Mouse (Mus musculus): ENCODE data around the gene Cox6a2. TPM values are rescaled to one million over a fixed set of nuclear protein-coding genes. Genes with fewer than 3 reads are reported as not detected.
"Not testable (repeated sequence)": the region's sequence is repeated elsewhere in the genome, so short reads cannot be mapped to it uniquely, and the experiment has no call there.

Gene Cox6a2
- total RNA-seq, 4 experiments from 2014 or later: 4.5 to 14.1 (median 9.5) TPM

- DNase-seq (ENCODE audit: low spot score in 2 of 2): no peak
Measured at GRCm38 (mm10) chr7:128235481-128235880, 29.3 kb upstream of the Cox6a2 start.

GRCm38 (mm10) chr7:128234796-128235195 lies 28.6 kb upstream of the Cox6a2 start:
- no peak for DNase-seq (ENCODE audit: low spot score in 2 of 2)

- DNase-seq (ENCODE audit: low spot score in 2 of 2): no peak
Measured at GRCm38 (mm10) chr7:128231741-128232140, 25.6 kb upstream of the Cox6a2 start.

DNA sequence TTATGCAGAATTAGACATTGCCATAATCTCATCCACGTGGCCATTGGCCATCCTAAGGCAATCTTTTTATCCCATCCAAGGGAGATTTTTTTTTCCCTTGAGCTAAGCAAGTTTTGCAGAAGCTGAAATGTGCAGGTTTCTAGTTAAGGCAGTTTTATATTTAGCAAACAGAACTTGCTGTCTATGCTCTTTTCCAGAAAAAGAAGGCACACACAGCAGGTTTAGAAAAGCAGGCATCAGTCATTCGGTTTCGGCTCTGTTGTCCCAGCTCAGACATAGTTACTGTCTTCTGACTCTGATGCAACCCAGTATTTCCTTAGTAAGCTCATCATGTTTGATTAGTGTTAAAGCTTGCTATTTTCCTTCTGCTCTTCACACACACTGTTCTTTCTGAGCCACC lies 14.7 kb upstream of the Cox6a2 start:
- no peak for DNase-seq (ENCODE audit: low spot score in 2 of 2)

- DNase-seq (ENCODE audit: low spot score in 2 of 2): no peak
Measured at GRCm38 (mm10) chr7:128219952-128220351, 13.8 kb upstream of the Cox6a2 start.

DNA sequence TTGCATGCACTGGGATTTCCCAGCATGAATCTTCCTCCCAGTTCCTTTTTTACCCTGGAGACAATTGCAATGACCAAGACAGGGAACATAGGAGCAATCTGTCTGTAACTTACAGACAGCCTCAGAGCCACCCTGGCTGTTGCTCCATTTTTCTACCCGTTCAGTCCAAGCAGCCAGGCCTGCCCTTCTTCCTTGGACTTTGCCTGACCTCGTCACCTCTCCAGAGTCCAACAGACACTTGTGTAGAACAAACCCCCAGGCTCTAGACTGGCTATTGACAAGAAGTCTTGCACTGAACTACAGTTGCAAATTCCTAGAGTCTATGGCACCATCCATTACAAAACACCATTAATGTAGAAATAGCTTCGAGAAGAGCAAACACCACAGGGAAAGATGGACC lies 3.6 kb upstream of the Cox6a2 start:
- no peak for DNase-seq (ENCODE audit: low spot score in 2 of 2)

- DNase-seq (ENCODE audit: low spot score in 2 of 2): no peak
Measured at GRCm38 (mm10) chr7:128208187-128208586, 2.0 kb upstream of the Cox6a2 start.

DNA sequence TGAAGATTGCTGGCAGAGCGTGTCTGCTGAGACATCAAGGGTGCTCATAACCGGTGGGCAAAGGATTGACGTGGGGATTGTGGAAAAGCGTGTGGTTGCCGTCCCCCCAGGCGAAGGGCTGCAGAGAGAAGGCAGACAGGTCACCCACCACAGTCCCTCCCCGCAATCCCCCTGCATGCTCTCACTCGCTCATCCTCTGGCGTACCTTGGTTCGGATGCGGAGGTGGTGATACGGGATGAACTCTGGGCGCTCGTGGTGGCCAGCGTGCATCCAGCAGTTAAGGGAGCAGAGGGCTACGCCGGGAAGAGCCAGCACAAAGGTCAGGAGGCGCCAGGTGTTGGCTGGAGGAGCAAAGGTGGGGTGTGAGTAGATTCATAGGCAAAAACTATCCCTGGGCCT lies 492 bp downstream of the Cox6a2 start:
- DNase-seq (ENCODE audit: low spot score in 2 of 2): no peak

- no peak for DNase-seq (ENCODE audit: low spot score in 2 of 2)
Measured at GRCm38 (mm10) chr7:128204179-128204578, 2.0 kb downstream of the Cox6a2 start.

GRCm38 (mm10) chr7:128203071-128203470 lies 3.1 kb downstream of the Cox6a2 start:
- DNase-seq (ENCODE audit: low spot score in 2 of 2): no peak

DNA sequence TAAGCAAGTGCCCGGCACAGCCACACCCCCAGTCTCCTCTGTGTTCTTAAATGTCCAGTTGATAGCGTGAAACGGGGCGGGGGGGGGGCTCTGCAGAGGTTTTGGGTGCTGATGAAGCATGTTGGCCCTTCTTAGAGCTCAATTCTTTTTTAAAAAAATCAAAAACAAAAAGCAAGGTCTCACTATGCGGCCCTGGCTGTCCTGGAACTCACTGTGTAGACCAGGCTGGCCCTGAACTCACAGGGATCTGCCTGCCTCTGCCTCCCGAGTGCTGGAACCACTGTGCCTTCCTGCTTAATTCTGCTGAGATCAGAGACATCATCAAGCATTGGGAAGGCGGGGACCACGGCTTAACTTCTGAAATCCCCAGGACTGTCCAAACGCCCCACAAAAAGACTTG lies 4.6 kb downstream of the Cox6a2 start:
- DNase-seq (ENCODE audit: low spot score in 2 of 2): no peak

GRCm38 (mm10) chr7:128181691-128182090 lies 24.5 kb downstream of the Cox6a2 start:
- DNase-seq (ENCODE audit: low spot score in 2 of 2): no peak

- DNase-seq (ENCODE audit: low spot score in 2 of 2): no peak
Measured at GRCm38 (mm10) chr7:128180546-128180945, 25.6 kb downstream of the Cox6a2 start.

- DNase-seq (ENCODE audit: low spot score in 2 of 2): no peak
Measured at GRCm38 (mm10) chr7:128180126-128180525, 26.1 kb downstream of the Cox6a2 start.

DNA sequence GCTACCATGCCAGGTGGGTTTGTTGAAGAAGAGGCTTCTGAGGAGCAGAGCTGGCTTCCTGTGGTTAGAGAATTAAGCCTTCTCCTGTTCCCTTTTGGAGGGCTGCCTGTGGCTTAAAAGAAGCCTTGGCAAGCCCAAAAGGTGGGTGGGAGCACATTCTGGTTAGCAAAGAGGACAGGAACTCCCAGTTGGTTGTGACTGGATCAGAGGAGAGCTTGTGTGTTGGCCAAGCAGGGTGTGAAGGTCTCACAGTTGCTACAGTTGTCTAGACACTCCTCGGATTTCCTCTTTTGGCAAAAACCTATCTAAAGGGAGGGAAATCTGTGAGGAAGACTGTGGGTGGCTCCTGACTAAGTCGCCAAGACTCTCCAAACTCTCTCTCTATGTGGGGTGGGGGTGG lies 27.8 kb downstream of the Cox6a2 start:
- DNase-seq (ENCODE audit: low spot score in 2 of 2): peak in 1 of 2 experiments; percentile 78

DNA sequence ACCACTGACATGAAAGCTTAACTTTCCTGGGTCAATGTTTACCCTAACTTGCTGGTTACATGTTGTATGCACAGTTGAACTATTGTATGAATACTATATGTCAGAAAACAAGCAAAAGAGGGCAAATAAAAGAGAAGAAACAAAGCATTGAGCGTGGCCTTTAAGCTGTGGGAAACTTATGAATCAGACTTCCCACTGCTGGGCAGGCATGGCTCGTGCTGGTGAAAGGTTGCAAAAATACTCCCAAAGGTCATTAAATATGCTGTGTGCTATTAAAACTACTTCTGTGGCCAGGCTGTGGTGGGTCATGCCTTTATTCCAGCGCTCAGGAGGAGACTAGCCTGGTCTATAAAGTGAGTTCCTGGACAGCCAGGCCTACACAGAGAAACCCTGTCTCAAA lies 36.2 kb downstream of the Cox6a2 start:
- no peak for DNase-seq (ENCODE audit: low spot score in 2 of 2)

GRCm38 (mm10) chr7:128166391-128166790 lies 39.8 kb downstream of the Cox6a2 start:
- no peak for DNase-seq (ENCODE audit: low spot score in 2 of 2)

- DNase-seq (ENCODE audit: low spot score in 2 of 2): no peak
Measured at GRCm38 (mm10) chr7:128164001-128164400, 42.2 kb downstream of the Cox6a2 start.

GRCm38 (mm10) chr7:128158688-128159354 lies 47.4 kb downstream of the Cox6a2 start:
- DNase-seq (ENCODE audit: low spot score in 2 of 2): not testable (repeated sequence)

Other genes starting within 250 kb of the Cox6a2 start
- gene Fus, start 238.9 kb downstream of the Cox6a2 start, total RNA-seq (2022): 100 to 1,000 TPM; 329 to 369 (median 354) TPM
- gene Pycard, start 212.5 kb downstream of the Cox6a2 start, total RNA-seq (2022): 10 to 100 TPM in 1 of 4 experiments, 1 to 10 TPM in 3; 2.6 to 11.7 (median 5.2) TPM
- gene Trim72, start 202.4 kb downstream of the Cox6a2 start, total RNA-seq (2022): 1 to 10 TPM in 3 of 4 experiments, under 1 TPM in 1; 0.96 to 1.5 (median 1.4) TPM
- gene Itgam, start 143.7 kb downstream of the Cox6a2 start, total RNA-seq (2022): 10 to 100 TPM; 11.2 to 21.7 (median 15.7) TPM
- under 1 TPM in 2 of 4 experiments, not detected in 2; 0.14 to 0.18 TPM for gene Gm49368, start 143.7 kb downstream of the Cox6a2 start, total RNA-seq (2022)
- gene Itgax, start 76.8 kb downstream of the Cox6a2 start, total RNA-seq (2022): 10 to 100 TPM in 2 of 4 experiments, under 1 TPM in 2; 0.26 to 22.1 (median 9.0) TPM
- 1 to 10 TPM in 1 of 4 experiments, under 1 TPM in 1, not detected in 2; 0.66 to 1.4 TPM for gene Itgad, start 52.0 kb downstream of the Cox6a2 start, total RNA-seq (2022)
- 10 to 100 TPM; 14.2 to 16.8 (median 14.9) TPM for gene Armc5, start 31.0 kb upstream of the Cox6a2 start, total RNA-seq (2022)
- 1 to 10 TPM; 3.9 to 5.0 (median 4.4) TPM for gene 9130023H24Rik, start 31.6 kb upstream of the Cox6a2 start, total RNA-seq (2022)
- 10 to 100 TPM; 16.0 to 17.2 (median 16.5) TPM for gene Tgfb1i1, start 40.4 kb upstream of the Cox6a2 start, total RNA-seq (2022)
- not detected for gene Slc5a2, start 59.3 kb upstream of the Cox6a2 start, total RNA-seq (2022)
- 10 to 100 TPM; 25.7 to 29.4 (median 28.9) TPM for gene BC017158, start 91.8 kb upstream of the Cox6a2 start, total RNA-seq (2022)
- 10 to 100 TPM; 50.1 to 65.5 (median 59.0) TPM for gene Rgs10, start 212.4 kb upstream of the Cox6a2 start, total RNA-seq (2022)